Mouse (Mus musculus) lung, adult 10 weeks (tissue): ENCODE data around the gene Gpr108. TPM values are rescaled to one million over a fixed set of nuclear protein-coding genes. Genes with fewer than 3 reads are reported as not detected.

Experiments
- polyA plus RNA-seq: library from polyadenylated mRNA; stranded (reverse); fragments of 350-450 nt; fragmentation: Illumina TruSeq; extraction: RNeasy Lipid Tissue Mini Kit (QIAGEN cat#74804); gene quantifications from one replicate; pipeline ENCODE4 v1.2.3, GENCODE M21; 2014; ENCODE audit warnings: low read depth, low replicate concordance; ENCODE audit not compliant: insufficient read depth

Gene Gpr108
- 39.6 TPM for polyA plus RNA-seq

DNA sequence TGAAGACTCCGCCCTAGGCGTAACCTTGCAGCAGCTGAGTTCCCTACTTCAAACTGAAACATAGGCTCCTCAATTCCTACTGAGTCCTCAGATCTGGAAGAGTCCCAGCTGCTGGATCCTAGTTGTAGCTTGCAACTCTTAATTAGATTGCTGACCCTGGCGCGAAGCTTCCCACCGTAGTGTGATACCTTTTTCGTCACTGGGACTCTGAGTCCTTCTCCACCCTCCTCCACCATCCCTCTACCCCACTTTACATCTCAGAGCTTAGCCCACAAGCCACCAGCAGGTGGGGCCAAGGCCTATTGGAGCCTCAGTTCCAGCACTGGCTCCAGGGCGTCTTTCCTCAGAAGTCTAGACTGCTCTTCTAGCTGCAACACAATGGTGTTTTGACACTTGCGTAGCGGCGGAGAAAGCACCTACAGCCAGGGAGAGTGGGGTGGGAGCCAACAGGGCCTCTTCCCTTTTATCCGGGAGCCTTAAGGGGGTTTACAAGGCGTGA is at the start of gene Gpr108:
TSS of gene Gpr108 (minus strand) at position 246 of the 499 bp plus-strand sequence.

GRCm38 (mm10) chr17:57278943-57279590 is 30.8 kb upstream of the Gpr108 start, which contains the start of gene Vav1:
Gene Vav1, plus strand, starts transcription at chr17:57279100.

GRCm38 (mm10) chr17:57249186-57250181 is 1.2 kb upstream of the Gpr108 start, which contains the start of gene Trip10:
Gene Trip10, plus strand, starts transcription at chr17:57249455.

GRCm38 (mm10) chr17:57228014-57228413 is 20.2 kb downstream of the Gpr108 start, which contains the start of gene C3:
Gene C3, minus strand, starts transcription at chr17:57228136.

GRCm38 (mm10) chr17:57194041-57194507 is 54.2 kb downstream of the Gpr108 start, which contains the start of gene Tnfsf14:
Gene Tnfsf14, minus strand, starts transcription at chr17:57194177.

Other genes with a start within 250 kb of the Gpr108 start
- not detected for gene Pspn, start 248.4 kb downstream of the Gpr108 start, polyA plus RNA-seq
- 31.3 TPM for gene Gtf2f1, start 237.2 kb downstream of the Gpr108 start, polyA plus RNA-seq
- not detected for gene Gm17949, start 237.0 kb downstream of the Gpr108 start, polyA plus RNA-seq
- 17.6 TPM for gene Khsrp, start 216.9 kb downstream of the Gpr108 start, polyA plus RNA-seq
- not detected for gene Slc25a41, start 206.8 kb downstream of the Gpr108 start, polyA plus RNA-seq
- gene Crb3, start 189.3 kb downstream of the Gpr108 start, polyA plus RNA-seq, result 65.6 TPM
- gene Slc25a23, start 188.6 kb downstream of the Gpr108 start, polyA plus RNA-seq, result 22.4 TPM
- gene Dennd1c, start 169.9 kb downstream of the Gpr108 start, polyA plus RNA-seq, result 6.3 TPM
- 15.2 TPM for gene Tubb4a, start 160.7 kb downstream of the Gpr108 start, polyA plus RNA-seq
- gene Tnfsf9, start 143.1 kb downstream of the Gpr108 start, polyA plus RNA-seq, result 7.4 TPM
- gene Cd70, start 98.7 kb downstream of the Gpr108 start, polyA plus RNA-seq, result not detected
- gene Tnfsf14, start 54.3 kb downstream of the Gpr108 start, polyA plus RNA-seq, result 1.2 TPM
- 224 TPM for gene C3, start 20.3 kb downstream of the Gpr108 start, polyA plus RNA-seq
- gene Trip10, start 1.0 kb upstream of the Gpr108 start, polyA plus RNA-seq, result 37.0 TPM
- gene Vav1, start 30.7 kb upstream of the Gpr108 start, polyA plus RNA-seq, result 12.2 TPM
- gene Adgre1, start 110.2 kb upstream of the Gpr108 start, polyA plus RNA-seq, result 12.3 TPM